Mouse (Mus musculus): ENCODE data around the gene Fam13c. TPM values are rescaled to one million over a fixed set of nuclear protein-coding genes. Genes with fewer than 3 reads are reported as not detected.

The Fam13c gene
- polyA plus RNA-seq (2014; fragmentation: Nextera tagmentation; extraction: Ambion mirVana), result 12.6 and 12.7 TPM in 2 replicates

DNA sequence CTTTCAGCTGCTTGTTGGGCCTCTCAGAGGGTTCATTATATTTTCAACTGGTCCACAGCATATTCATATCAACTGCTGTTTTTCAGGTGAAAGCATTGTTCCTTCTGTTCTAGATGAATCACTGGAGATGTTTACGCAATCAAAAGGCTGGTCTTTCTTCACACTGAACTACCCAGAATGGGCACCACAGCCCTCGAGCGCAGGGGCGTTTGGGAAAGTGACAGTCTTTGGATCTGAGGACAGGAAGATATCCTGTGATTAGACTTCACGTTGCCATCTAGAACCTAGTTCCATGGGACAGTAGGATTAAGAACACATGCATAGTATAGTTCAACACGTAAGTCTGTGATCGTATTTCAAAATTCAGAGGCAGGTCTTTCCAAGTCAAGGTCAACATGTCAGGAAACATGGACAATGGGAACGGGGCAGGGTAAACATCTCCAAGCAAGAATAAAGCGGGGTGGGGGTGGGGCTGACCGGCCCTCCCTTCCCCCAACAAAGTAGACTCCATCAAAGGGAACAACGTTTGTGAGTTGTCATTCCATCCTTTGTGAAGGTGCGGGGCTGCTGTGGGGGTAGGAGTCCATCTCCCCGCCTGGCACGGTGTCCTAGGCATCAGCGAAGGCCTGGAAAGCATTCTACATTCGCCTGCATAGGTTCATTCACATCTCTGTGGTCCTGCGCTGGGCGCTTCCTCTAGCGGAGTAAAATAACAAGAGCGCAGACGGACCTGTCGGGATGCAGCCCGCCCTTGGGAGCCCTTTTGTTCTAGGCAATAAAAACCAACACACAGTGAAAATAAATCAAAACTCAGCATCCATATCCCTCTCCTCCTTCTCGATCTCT is at the start of gene Fam13c:
Gene Fam13c, plus strand, starts transcription at position 806 of the 846 bp plus-strand sequence.
- Histone ChIP-seq H3K9ac (ENCODE audit: low read length) (peak within 1 kb of the TSS; percentile 86), H3K27ac (replicated peaks in 1 of 2; ENCODE audit: control insufficient read depth in 1 of 2, insufficient read depth in 1 of 2, low read depth in 2 of 2, low read length in 2 of 2) (peak within 1 kb of the TSS; percentile 46 to 84), H3K4me3 (ENCODE audit: control insufficient read depth in 1 of 2, insufficient read depth in 1 of 2, low read depth in 1 of 2, low read length in 2 of 2) (peak within 1 kb of the TSS; percentile 78 to 79), H3K27me3 (ENCODE audit: control insufficient read depth, insufficient read depth, low read length) (no peaks in the 10 kb centered on the region), H3K36me3 (ENCODE audit: control insufficient read depth, insufficient read depth, low read length) (no peaks in the 10 kb centered on the region), H3K4me2 (ENCODE audit: low read length) (peak within 1 kb of the TSS; percentile 93), H3K9me3 (ENCODE audit: control insufficient read depth, low read length) (no peaks in the 10 kb centered on the region), H3K4me1 (ENCODE audit: control insufficient read depth in 2 of 2, insufficient read depth in 2 of 2, low read length in 2 of 2) (peaks cover 3 to 4% of the 10 kb centered on the region in 2 experiments; a peak in 3 of 4 replicates)
- WGBS, result 11% methylated on average over 24 of the region's 24 CpGs
- 0 out of 2 replicates have a peak, but pooled peaks have one; percentile 15 for ATAC-seq (ENCODE audit: insufficient number of reproducible peaks, insufficient read depth, low FRiP score, low read depth)

DNA sequence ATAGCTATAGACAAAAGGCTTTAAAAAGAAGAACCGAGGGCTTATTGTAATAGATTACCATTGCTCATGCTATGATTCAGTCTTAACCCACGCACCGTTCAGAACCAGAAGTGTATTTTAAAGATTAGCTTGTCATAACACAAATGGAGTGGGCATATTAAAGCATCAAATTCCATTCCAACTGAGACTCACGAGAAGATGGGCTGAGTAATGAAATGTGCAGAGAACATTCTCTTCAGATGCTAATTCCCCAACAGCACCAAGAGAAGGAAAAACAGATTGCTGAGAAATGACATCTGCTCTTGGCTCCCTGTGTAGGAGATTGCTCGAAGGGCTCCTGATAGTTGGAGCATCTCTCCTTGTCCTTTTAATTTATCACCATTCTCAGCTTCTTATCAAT is 44.4 kb upstream of the Fam13c start:
- Histone ChIP-seq H3K27ac (replicated peaks in 1 of 2; ENCODE audit: control insufficient read depth in 1 of 2, insufficient read depth in 1 of 2, low read depth in 2 of 2, low read length in 2 of 2) (no peak overlapping the region), H3K4me3 (ENCODE audit: control insufficient read depth in 1 of 2, insufficient read depth in 1 of 2, low read depth in 1 of 2, low read length in 2 of 2) (no peak overlapping the region), H3K4me2 (ENCODE audit: low read length) (no peak overlapping the region), H3K9ac (ENCODE audit: low read length) (no peak overlapping the region), H3K36me3 (ENCODE audit: control insufficient read depth, insufficient read depth, low read length) (no peaks in the 10 kb centered on the region), H3K27me3 (ENCODE audit: control insufficient read depth, insufficient read depth, low read length) (no peaks in the 10 kb centered on the region), H3K9me3 (ENCODE audit: control insufficient read depth, low read length) (peaks cover 17% of the 10 kb centered on the region), H3K4me1 (ENCODE audit: control insufficient read depth in 2 of 2, insufficient read depth in 2 of 2, low read length in 2 of 2) (no peaks in the 10 kb centered on the region)
- ATAC-seq (ENCODE audit: insufficient number of reproducible peaks, insufficient read depth, low FRiP score, low read depth), result no peak
- 77% methylated on average over 5 of the region's 5 CpGs for whole genome bisulfite sequencing

DNA sequence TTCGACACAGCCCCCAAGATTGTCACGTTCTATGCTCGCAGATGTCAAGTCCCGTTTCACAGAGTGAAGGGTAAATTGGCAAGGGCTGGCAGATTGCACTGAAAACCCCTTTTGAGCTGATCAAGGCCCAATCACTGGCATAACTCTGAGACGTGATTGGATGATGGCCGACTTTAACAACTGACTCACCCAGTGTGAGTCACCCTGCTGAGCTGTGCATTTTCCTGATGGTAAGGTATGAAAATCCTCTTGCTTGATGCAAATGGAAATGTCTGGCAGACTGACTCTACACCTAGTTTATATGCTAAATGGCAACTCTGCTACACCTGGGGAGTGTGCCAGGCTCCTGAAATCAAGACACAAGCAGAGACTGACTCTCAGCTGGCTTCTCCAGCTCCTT is 42.1 kb upstream of the Fam13c start:
- H3K27me3 ChIP-seq (ENCODE audit: control insufficient read depth, insufficient read depth, low read length), result no peaks in the 10 kb centered on the region
- H3K9me3 ChIP-seq (ENCODE audit: control insufficient read depth, low read length), result peaks cover 13% of the 10 kb centered on the region
- no peak overlapping the region for H3K9ac ChIP-seq (ENCODE audit: low read length)
- no peak for ATAC-seq (ENCODE audit: insufficient number of reproducible peaks, insufficient read depth, low FRiP score, low read depth)
- 77% methylated on average over 6 of the region's 6 CpGs for WGBS
- H3K36me3 ChIP-seq (ENCODE audit: control insufficient read depth, insufficient read depth, low read length), result no peaks in the 10 kb centered on the region
- H3K4me1 ChIP-seq (ENCODE audit: control insufficient read depth in 2 of 2, insufficient read depth in 2 of 2, low read length in 2 of 2), result peaks cover 0 to 3% of the 10 kb centered on the region in 2 experiments; a peak in 2 of 4 replicates
- H3K4me2 ChIP-seq (ENCODE audit: low read length), result no peak overlapping the region
- H3K4me3 ChIP-seq (ENCODE audit: control insufficient read depth in 1 of 2, insufficient read depth in 1 of 2, low read depth in 1 of 2, low read length in 2 of 2), result no peak overlapping the region
- H3K27ac ChIP-seq (replicated peaks in 1 of 2; ENCODE audit: control insufficient read depth in 1 of 2, insufficient read depth in 1 of 2, low read depth in 2 of 2, low read length in 2 of 2), result no peak overlapping the region

DNA sequence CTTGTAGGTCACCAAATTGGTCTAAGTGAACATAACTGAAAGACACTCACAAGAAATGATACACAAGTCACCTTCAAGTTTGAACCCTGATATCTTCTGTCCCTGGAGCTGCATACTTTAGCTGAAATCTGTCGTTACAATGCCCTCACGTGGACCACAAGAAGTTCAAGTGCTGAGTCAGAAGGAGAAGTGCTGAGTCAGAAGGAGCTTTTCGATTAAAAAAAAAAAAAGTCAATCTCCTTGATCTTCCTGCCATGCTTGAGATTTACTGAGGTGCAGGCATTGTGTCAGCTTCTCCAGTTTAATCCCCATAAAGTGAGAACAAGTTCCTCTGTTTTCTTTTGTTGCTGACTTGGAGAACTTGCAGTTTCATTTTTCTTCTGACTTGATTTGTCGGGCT is 38.3 kb upstream of the Fam13c start:
- Histone ChIP-seq H3K9ac (ENCODE audit: low read length) (no peak overlapping the region), H3K27ac (replicated peaks in 1 of 2; ENCODE audit: control insufficient read depth in 1 of 2, insufficient read depth in 1 of 2, low read depth in 2 of 2, low read length in 2 of 2) (no peak overlapping the region), H3K4me3 (ENCODE audit: control insufficient read depth in 1 of 2, insufficient read depth in 1 of 2, low read depth in 1 of 2, low read length in 2 of 2) (no peak overlapping the region), H3K9me3 (ENCODE audit: control insufficient read depth, low read length) (peaks cover 11% of the 10 kb centered on the region; the same call in 1 of the 2 replicates), H3K4me1 (ENCODE audit: control insufficient read depth in 2 of 2, insufficient read depth in 2 of 2, low read length in 2 of 2) (peaks cover 3 to 5% of the 10 kb centered on the region in 2 experiments; a peak in 3 of 4 replicates), H3K27me3 (ENCODE audit: control insufficient read depth, insufficient read depth, low read length) (no peaks in the 10 kb centered on the region), H3K4me2 (ENCODE audit: low read length) (no peak overlapping the region), H3K36me3 (ENCODE audit: control insufficient read depth, insufficient read depth, low read length) (no peaks in the 10 kb centered on the region)
- 79% methylated on average over 4 of the region's 4 CpGs for WGBS
- ATAC-seq (ENCODE audit: insufficient number of reproducible peaks, insufficient read depth, low FRiP score, low read depth), result no peak

DNA sequence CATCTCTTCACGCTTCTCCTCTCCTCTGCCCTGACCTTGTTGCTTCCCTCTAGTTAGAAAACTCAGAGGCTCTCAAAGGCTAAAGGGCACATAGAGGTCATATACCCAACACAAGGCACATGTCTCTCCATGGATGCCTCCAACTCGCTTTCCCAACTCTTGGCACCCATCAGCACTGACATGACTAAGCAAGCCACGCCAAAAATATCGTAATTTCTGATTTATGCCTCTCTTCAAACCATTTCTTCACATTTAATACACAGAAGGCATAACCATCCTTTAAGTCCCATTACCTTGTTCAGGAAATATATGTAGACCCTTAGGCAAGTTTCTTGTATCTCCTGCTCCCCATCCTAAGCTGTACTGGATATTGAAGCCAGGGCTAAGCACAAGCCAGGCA is 37.6 kb upstream of the Fam13c start:
- H3K9ac ChIP-seq (ENCODE audit: low read length), result no peak overlapping the region
- no peaks in the 10 kb centered on the region for H3K36me3 ChIP-seq (ENCODE audit: control insufficient read depth, insufficient read depth, low read length)
- 0 out of 4 replicates have a peak overlapping the region, but pooled peaks of 1 of the 2 experiments have one; percentile 16 for H3K27ac ChIP-seq (replicated peaks in 1 of 2; ENCODE audit: control insufficient read depth in 1 of 2, insufficient read depth in 1 of 2, low read depth in 2 of 2, low read length in 2 of 2)
- H3K4me1 ChIP-seq (ENCODE audit: control insufficient read depth in 2 of 2, insufficient read depth in 2 of 2, low read length in 2 of 2), result peaks cover 3 to 5% of the 10 kb centered on the region in 2 experiments; a peak in 3 of 4 replicates
- no peaks in the 10 kb centered on the region for H3K27me3 ChIP-seq (ENCODE audit: control insufficient read depth, insufficient read depth, low read length)
- ATAC-seq (ENCODE audit: insufficient number of reproducible peaks, insufficient read depth, low FRiP score, low read depth), result no peak
- peaks cover 11% of the 10 kb centered on the region; the same call in 1 of the 2 replicates for H3K9me3 ChIP-seq (ENCODE audit: control insufficient read depth, low read length)
- 84% methylated on average over 4 of the region's 4 CpGs for WGBS
- no peak overlapping the region for H3K4me2 ChIP-seq (ENCODE audit: low read length)
- no peak overlapping the region for H3K4me3 ChIP-seq (ENCODE audit: control insufficient read depth in 1 of 2, insufficient read depth in 1 of 2, low read depth in 1 of 2, low read length in 2 of 2)

DNA sequence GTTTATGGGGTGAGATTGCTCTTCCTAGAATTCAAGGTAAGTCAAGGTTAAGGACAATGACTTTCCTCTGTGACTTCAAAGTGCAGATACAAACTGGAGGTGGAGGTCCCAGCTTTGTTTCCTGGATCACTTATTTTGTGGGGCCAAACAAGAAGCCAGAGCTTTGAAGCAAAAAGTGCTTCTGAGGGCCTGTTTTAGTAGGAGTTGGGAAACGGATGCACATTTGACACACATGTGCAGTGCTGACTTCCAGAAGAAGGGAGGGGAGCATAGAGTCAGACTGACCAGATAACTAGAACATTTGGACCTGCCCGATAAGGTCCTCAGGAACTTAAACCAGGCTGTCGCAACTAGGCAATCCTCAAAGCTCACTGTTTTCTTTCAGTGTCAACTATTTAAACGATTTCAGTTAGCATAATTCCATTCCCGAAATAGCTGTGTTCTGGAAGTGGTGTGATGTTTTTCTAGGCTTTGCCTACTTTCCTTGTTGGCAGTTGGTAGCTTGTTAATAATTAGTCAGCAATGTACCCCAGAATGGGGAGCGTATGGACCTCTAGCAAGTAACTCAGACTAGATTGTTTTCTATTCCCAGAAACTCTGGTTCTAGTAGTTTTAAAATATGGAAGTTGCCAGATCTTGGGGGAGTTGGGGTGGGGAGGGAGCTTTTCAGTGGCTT is 22.3 kb upstream of the Fam13c start:
- Histone ChIP-seq H3K4me1 (ENCODE audit: control insufficient read depth in 2 of 2, insufficient read depth in 2 of 2, low read length in 2 of 2) (no peaks in the 10 kb centered on the region), H3K4me2 (ENCODE audit: low read length) (no peak overlapping the region), H3K4me3 (ENCODE audit: control insufficient read depth in 1 of 2, insufficient read depth in 1 of 2, low read depth in 1 of 2, low read length in 2 of 2) (no peak overlapping the region), H3K27ac (replicated peaks in 1 of 2; ENCODE audit: control insufficient read depth in 1 of 2, insufficient read depth in 1 of 2, low read depth in 2 of 2, low read length in 2 of 2) (no peak overlapping the region), H3K9ac (ENCODE audit: low read length) (no peak overlapping the region), H3K27me3 (ENCODE audit: control insufficient read depth, insufficient read depth, low read length) (no peaks in the 10 kb centered on the region), H3K36me3 (ENCODE audit: control insufficient read depth, insufficient read depth, low read length) (no peaks in the 10 kb centered on the region), H3K9me3 (ENCODE audit: control insufficient read depth, low read length) (no peaks in the 10 kb centered on the region)
- WGBS, result 54% methylated on average over 6 of the region's 6 CpGs
- no peak for ATAC-seq (ENCODE audit: insufficient number of reproducible peaks, insufficient read depth, low FRiP score, low read depth)

DNA sequence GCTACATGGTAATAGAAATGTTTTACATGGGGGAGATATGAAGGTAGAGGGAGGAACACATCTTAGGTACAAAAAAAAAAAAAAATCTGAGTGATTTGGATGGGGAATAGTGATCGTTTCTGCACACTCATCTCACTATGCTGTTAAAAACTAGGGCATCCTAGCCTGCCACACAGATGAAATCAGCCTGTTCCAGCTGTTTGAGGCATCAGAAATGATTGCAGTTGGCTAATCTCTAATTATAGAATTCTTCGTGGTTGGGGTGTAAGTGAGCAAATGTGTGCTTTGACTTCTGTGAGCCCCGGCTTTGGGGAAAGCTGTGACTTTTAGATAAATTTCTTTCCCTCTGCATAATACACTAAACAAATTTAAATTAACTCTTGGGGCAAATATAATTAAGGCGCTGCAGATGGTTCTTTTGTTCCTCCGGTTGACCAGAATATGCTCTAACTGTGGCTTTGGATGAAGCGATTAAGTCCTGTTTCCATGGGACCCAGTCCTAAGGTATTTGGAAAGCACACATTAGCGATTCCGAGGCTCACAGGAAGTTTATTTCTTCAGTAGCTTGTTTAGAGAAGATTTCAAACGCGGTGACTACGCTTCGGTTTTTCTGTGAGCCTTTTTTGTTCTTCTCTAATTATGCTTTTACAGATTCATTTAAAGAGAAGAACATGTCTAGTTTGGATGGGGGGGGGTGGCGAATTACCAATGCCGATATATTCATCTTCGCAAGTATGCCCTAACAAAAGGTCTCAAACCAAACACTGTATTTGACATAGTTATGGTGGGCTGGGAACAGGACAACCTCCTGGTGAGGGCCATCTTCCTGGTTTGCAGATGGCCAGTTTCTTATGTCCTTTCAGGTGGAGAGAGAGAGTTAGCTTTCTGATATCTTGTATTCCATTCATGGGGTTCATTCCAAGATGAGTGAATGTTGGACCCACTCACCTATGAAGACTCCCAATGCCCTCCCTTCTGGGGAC is 20.7 kb upstream of the Fam13c start:
- no peak for ATAC-seq (ENCODE audit: insufficient number of reproducible peaks, insufficient read depth, low FRiP score, low read depth)
- Histone ChIP-seq H3K27ac (replicated peaks in 1 of 2; ENCODE audit: control insufficient read depth in 1 of 2, insufficient read depth in 1 of 2, low read depth in 2 of 2, low read length in 2 of 2) (no peak overlapping the region), H3K4me1 (ENCODE audit: control insufficient read depth in 2 of 2, insufficient read depth in 2 of 2, low read length in 2 of 2) (no peaks in the 10 kb centered on the region), H3K4me3 (ENCODE audit: control insufficient read depth in 1 of 2, insufficient read depth in 1 of 2, low read depth in 1 of 2, low read length in 2 of 2) (no peak overlapping the region), H3K9ac (ENCODE audit: low read length) (no peak overlapping the region), H3K36me3 (ENCODE audit: control insufficient read depth, insufficient read depth, low read length) (no peaks in the 10 kb centered on the region), H3K9me3 (ENCODE audit: control insufficient read depth, low read length) (no peaks in the 10 kb centered on the region), H3K4me2 (ENCODE audit: low read length) (no peak overlapping the region), H3K27me3 (ENCODE audit: control insufficient read depth, insufficient read depth, low read length) (no peaks in the 10 kb centered on the region)
- 81% methylated on average over 15 of the region's 15 CpGs for WGBS
